Mouse (Mus musculus): ENCODE data around the gene Apol10a. TPM values are rescaled to one million over a fixed set of nuclear protein-coding genes. Genes with fewer than 3 reads are reported as not detected.
A peak's percentile ranks its signal among the peaks of the same experiment; 100 is the strongest.
"Not testable (repeated sequence)": the region's sequence is repeated elsewhere in the genome, so short reads cannot be mapped to it uniquely, and the experiment has no call there.

Gene Apol10a
- not detected for total RNA-seq (2021)

GRCm38 (mm10) chr15:77476693-77477092 lies at the start of gene Apol10a:
Apol10a (plus strand) TSS chr15:77477047.
- DNase-seq (ENCODE audit: extremely low spot score in 1 of 2, low spot score in 1 of 2) = not testable (repeated sequence)

DNA sequence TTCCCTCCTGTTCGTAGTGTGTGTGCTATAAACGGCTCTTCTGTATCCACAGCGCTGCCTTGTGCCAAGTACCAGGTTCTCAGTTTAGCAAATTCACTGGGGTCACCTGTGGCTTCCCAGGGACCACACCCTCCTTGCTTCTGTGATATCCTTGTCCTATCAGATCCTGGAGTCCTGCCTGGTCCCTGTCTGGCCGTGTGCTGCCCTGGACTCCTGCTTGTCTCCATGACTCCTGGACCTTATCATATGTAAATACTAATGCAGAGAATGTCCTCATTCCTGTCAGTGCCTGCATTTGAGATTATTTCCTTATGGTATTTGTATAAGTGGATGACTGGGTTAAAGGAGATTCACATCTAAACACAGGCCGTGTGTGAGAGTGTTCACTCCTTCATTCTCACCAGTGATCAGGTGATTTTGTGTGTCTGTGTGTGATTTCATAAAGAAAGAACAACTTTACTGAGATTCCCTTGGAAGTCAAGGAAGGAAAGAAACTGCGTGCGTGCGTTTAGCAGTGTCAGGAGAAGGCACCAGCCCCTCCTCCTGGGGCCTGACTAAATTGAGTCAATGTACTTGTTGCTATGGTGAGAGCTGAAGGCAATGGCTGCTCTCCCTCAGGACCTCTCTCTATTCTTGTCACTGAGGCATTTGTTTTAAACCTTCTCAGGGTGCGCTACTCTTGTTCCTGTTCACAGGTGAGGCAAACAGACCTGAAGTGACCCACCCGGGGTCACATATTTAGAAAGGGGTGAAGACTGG lies 48.0 kb upstream of the Apol10a start:
- DNase-seq (ENCODE audit: extremely low spot score in 1 of 2, low spot score in 1 of 2) = not testable (repeated sequence)

DNA sequence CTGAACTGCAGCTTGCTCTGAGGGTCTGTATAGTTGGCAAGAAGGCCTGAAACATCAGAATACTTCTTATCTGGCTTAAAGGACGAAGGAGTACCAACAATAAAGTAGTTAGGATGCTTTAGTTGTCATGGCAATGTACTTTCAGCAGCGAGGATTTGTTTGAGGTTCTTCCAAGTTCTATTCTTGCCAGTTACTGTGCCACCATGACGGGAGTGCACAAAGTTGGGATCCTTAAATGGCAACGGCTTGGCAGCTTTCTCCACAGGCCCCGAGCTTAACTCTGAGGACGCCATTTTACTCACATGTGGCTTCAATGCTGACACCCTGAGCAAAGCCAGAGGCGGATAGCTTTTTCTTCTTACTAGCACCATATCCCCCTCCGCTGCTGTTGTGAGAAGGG lies 32.1 kb upstream of the Apol10a start:
- peak in 1 of 2 experiments; percentile 3 for DNase-seq (ENCODE audit: extremely low spot score in 1 of 2, low spot score in 1 of 2)

- DNase-seq (ENCODE audit: extremely low spot score in 1 of 2, low spot score in 1 of 2) = not testable (repeated sequence)
Measured at GRCm38 (mm10) chr15:77445668-77446067, 31.2 kb upstream of the Apol10a start.

DNA sequence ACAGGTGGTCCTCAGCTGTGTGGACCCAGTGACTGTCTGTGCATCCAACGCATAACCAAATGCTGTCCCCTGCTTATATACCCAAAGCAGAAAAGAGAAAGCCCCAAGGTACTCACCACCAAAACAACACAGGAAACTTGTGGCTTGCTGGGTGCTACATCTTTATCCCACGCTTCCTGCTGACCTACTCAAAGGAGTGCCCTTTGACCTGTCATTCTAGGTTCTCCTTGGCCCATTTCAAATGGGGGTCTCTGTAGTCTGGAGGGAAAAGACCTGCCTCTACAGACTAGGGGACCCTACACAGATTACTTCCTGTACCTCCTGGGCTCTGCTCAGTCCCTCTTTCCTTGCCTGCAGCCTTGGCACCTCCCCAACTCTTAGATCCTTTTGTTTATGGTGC lies 29.5 kb upstream of the Apol10a start, which contains the start of gene Apol7b:
TSS of gene Apol7b (minus strand) at position 101 of the 400 bp plus-strand sequence.
- not testable (repeated sequence) for DNase-seq (ENCODE audit: extremely low spot score in 1 of 2, low spot score in 1 of 2)

DNA sequence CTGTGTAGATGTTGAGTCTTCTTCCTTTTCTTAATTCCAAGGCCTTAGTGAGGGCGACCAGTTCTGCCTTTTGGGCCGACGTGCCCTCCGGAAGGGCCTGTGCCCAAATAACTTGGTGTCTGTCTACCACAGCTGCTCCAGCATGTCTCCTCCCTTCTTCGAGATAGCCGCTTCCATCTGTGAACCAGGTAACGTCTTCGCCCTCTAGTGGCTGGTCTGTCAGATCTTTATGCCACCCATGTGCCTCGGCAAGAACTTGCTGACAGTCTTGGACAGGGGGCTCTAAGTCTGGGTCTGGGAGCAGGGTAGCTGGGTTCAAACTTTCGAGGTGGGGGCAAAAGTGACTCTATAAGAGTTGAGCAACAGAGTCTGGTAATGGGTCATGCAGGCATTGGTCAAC lies 26.9 kb upstream of the Apol10a start:
- DNase-seq (ENCODE audit: extremely low spot score in 1 of 2, low spot score in 1 of 2) = not testable (repeated sequence)

- not testable (repeated sequence) for DNase-seq (ENCODE audit: extremely low spot score in 1 of 2, low spot score in 1 of 2)
Measured at GRCm38 (mm10) chr15:77474699-77475390, 2.0 kb upstream of the Apol10a start.

DNA sequence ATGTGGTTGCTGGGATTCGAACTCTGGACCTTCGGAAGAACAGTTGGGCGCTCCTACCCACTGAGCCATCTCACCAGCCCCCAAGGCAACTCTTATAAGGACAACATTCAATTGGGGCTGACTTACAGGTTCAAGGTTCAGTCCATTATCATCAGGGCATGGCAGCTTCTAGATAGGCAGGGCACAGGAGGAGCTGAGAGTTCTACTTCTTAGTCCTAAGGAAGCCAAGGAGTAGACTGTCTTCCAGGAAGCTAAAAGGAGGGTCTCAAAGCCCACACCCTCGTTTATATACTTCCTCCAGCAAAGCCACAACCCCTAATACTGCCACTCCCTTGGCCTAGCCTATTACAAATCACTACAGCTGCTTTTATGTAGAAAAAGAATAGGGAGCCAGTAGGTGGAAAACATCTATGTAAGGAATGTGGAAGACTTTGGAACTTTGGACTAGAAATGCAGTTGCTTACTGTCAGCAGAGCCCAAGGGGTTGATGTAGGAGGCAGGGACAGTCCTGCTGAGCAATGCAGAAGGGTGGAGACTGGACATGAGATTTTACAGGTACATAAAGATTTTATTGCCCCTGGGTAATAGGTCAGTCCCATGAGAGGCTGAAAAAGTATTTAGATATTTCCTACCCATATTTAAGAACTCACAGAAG lies 5.4 kb downstream of the Apol10a start:
- no peak for DNase-seq (ENCODE audit: extremely low spot score in 1 of 2, low spot score in 1 of 2)

GRCm38 (mm10) chr15:77493181-77493580 lies 16.3 kb downstream of the Apol10a start:
- not testable (repeated sequence) for DNase-seq (ENCODE audit: extremely low spot score in 1 of 2, low spot score in 1 of 2)

DNA sequence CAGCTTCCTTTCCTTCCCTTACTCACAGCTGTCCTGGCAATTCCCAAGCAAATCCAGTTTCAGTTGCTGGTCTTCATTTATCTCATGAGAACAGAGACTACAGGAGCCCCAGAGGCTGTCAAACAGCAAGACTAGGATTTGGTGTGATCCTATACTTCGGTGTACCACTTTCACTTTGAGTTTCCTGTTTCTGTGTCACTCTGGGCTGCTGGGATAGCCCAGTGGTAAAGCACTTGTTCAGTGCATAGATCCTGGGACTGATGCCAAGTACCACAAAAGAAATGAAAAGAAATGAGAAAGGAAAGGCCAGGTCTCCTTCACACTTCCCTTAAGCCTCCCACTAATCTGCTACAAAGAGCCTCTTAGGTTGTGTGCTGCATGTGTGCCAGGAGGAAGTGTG lies 17.8 kb downstream of the Apol10a start:
- not testable (repeated sequence) for DNase-seq (ENCODE audit: extremely low spot score in 1 of 2, low spot score in 1 of 2)

GRCm38 (mm10) chr15:77507966-77508365 lies 31.1 kb downstream of the Apol10a start, which contains the start of gene Apol11a:
Apol11a (plus strand) TSS chr15:77508271.
- not testable (repeated sequence) for DNase-seq (ENCODE audit: extremely low spot score in 1 of 2, low spot score in 1 of 2)

GRCm38 (mm10) chr15:77520596-77520995 lies 43.7 kb downstream of the Apol10a start:
- DNase-seq (ENCODE audit: extremely low spot score in 1 of 2, low spot score in 1 of 2) = not testable (repeated sequence)

- DNase-seq (ENCODE audit: extremely low spot score in 1 of 2, low spot score in 1 of 2) = peak; percentile 25 to 66
Measured at GRCm38 (mm10) chr15:77523186-77523843, 46.5 kb downstream of the Apol10a start.

- DNase-seq (ENCODE audit: extremely low spot score in 1 of 2, low spot score in 1 of 2) = no peak
Measured at GRCm38 (mm10) chr15:77533216-77533615, 56.4 kb downstream of the Apol10a start, which contains the start of gene Apol7c. Apol7c (minus strand) TSS chr15:77533316.

GRCm38 (mm10) chr15:77539221-77539620 lies 62.4 kb downstream of the Apol10a start:
- not testable (repeated sequence) for DNase-seq (ENCODE audit: extremely low spot score in 1 of 2, low spot score in 1 of 2)

Other genes with a start within 250 kb of the Apol10a start
- gene Rbfox2, start 170.0 kb upstream of the Apol10a start, total RNA-seq (2021) = 100 to 1,000 TPM; 220 to 233 TPM
- not detected for gene Apol7a, start 77.9 kb upstream of the Apol10a start, total RNA-seq (2021)
- gene Apol9a, start 65.9 kb upstream of the Apol10a start, total RNA-seq (2021) = not detected
- not detected for gene Apol7b, start 29.6 kb upstream of the Apol10a start, total RNA-seq (2021)
- gene Apol11a, start 31.2 kb downstream of the Apol10a start, total RNA-seq (2021) = not detected
- not detected for gene Apol7c, start 56.3 kb downstream of the Apol10a start, total RNA-seq (2021)
- not detected for gene 1700025B11Rik, start 84.8 kb downstream of the Apol10a start, total RNA-seq (2021)
- gene Apol10b, start 119.1 kb downstream of the Apol10a start, total RNA-seq (2021) = under 1 TPM in 1 of 2 experiments, not detected in 1; 0.10 TPM
- not detected for gene Gm36245, start 122.2 kb downstream of the Apol10a start, total RNA-seq (2021)
- gene Apol11b, start 166.2 kb downstream of the Apol10a start, total RNA-seq (2021) = not detected
- not detected for gene Apol7e, start 221.8 kb downstream of the Apol10a start, total RNA-seq (2021)

Data from layer of hippocampus, postnatal 25 days (tissue).